Mouse (Mus musculus) E14TG2a.4 (cell line): ENCODE results near the gene AC131692.1.
A peak's percentile ranks its signal among the peaks of the same experiment; 100 is the strongest.
"Not testable (repeated sequence)": the region's sequence is repeated elsewhere in the genome, so short reads cannot be mapped to it uniquely, and the experiment has no call there.

Experiments used
- H3K27me3 ChIP-seq: 2 replicates; pipeline ENCODE4 v1.6.1; 2014; ENCODE audit warnings: low read length, control low read depth; ENCODE audit not compliant: insufficient read depth
- H3K36me3 ChIP-seq: 2 replicates; pipeline ENCODE4 v1.6.1; 2014; ENCODE audit warnings: low read length, control low read depth; ENCODE audit not compliant: insufficient read depth
- H3K4me1 ChIP-seq: replicated peaks from 2 replicates; pipeline ENCODE4 v1.6.1; 2014; ENCODE audit warnings: low read depth, low read length, control low read depth
- H3K4me3 ChIP-seq: replicated peaks from 2 replicates; pipeline ENCODE4 v1.5.1; 2014; ENCODE audit warnings: mild to moderate bottlenecking, low read length
- H3K9me3 ChIP-seq: 2 replicates; pipeline ENCODE4 v1.6.1; 2014; ENCODE audit warnings: low read length, control low read depth
- CTCF ChIP-seq: conservative IDR thresholded peaks from 2 replicates; pipeline ENCODE4 v1.5.1; 2014; ENCODE audit warnings: low read length
- NANOG ChIP-seq: IDR thresholded peaks from 2 replicates; pipeline ENCODE4 v1.6.1; 2014; ENCODE audit warnings: borderline replicate concordance, low read length, mixed read lengths
- POU5F1 ChIP-seq: IDR thresholded peaks from 2 replicates; pipeline ENCODE4 v1.6.1; 2014; ENCODE audit warnings: low read length, borderline replicate concordance

Gene AC131692.1

GRCm38 (mm10) chr19:6121761-6122160 is 27.5 kb downstream of the AC131692.1 start:
- Histone ChIP-seq H3K9me3 (no peaks in the 10 kb centered on the region), H3K27me3 (no peaks in the 10 kb centered on the region), H3K4me1 (peaks cover 71% of the 10 kb centered on the region), H3K36me3 (peaks cover 8% of the 10 kb centered on the region), H3K4me3 (peak overlapping the region; percentile 62)
- TF ChIP-seq NANOG (no peak), CTCF (no peak), POU5F1 (no peak)

- H3K27me3 ChIP-seq, result no peaks in the 10 kb centered on the region
- no peaks in the 10 kb centered on the region for H3K9me3 ChIP-seq
- H3K4me1 ChIP-seq, result peaks cover 68% of the 10 kb centered on the region
- TF ChIP-seq CTCF (no peak), POU5F1 (no peak), NANOG (no peak)
- no peak overlapping the region for H3K4me3 ChIP-seq
- 0 out of 2 replicates have a peak, but pooled peaks cover 6% of the 10 kb centered on the region for H3K36me3 ChIP-seq
These were observed 29.1 kb downstream of the AC131692.1 start for GRCm38 (mm10) chr19:6123330-6123729.

- H3K4me1 ChIP-seq, result peaks cover 61% of the 10 kb centered on the region
- TF ChIP-seq NANOG (no peak), POU5F1 (no peak), CTCF (no peak)
- no peaks in the 10 kb centered on the region for H3K27me3 ChIP-seq
These were observed 30.7 kb downstream of the AC131692.1 start for GRCm38 (mm10) chr19:6124898-6125297.

GRCm38 (mm10) chr19:6126289-6126688 is 32.1 kb downstream of the AC131692.1 start:
- Histone ChIP-seq H3K4me3 (no peak overlapping the region), H3K4me1 (peaks cover 53% of the 10 kb centered on the region), H3K36me3 (no peaks in the 10 kb centered on the region), H3K27me3 (no peaks in the 10 kb centered on the region), H3K9me3 (no peaks in the 10 kb centered on the region)
- TF ChIP-seq CTCF, result peak; percentile 98
- no peak for TF ChIP-seq NANOG

More at GRCm38 (mm10) chr19:6124898-6125297, 30.7 kb downstream of the AC131692.1 start:
- Histone ChIP-seq H3K4me3 (no peak overlapping the region), H3K9me3 (no peaks in the 10 kb centered on the region), H3K36me3 (0 out of 2 replicates have a peak, but pooled peaks cover 6% of the 10 kb centered on the region)

- Histone ChIP-seq H3K36me3 (no peaks in the 10 kb centered on the region), H3K9me3 (no peaks in the 10 kb centered on the region), H3K27me3 (no peaks in the 10 kb centered on the region), H3K4me1 (peaks cover 46% of the 10 kb centered on the region), H3K4me3 (peak overlapping the region; percentile 82)
- TF ChIP-seq NANOG, result no peak
- no peak for TF ChIP-seq POU5F1
These were observed 32.8 kb downstream of the AC131692.1 start for GRCm38 (mm10) chr19:6126789-6127580.

- H3K4me3 ChIP-seq, result peak within 1 kb of the TSS; percentile 82
- no peaks in the 10 kb centered on the region for H3K27me3 ChIP-seq
- no peaks in the 10 kb centered on the region for H3K9me3 ChIP-seq
- TF ChIP-seq CTCF (no peak), POU5F1 (no peak), NANOG (no peak)
- H3K4me1 ChIP-seq, result peaks cover 37% of the 10 kb centered on the region
- no peaks in the 10 kb centered on the region for H3K36me3 ChIP-seq
These were observed 33.6 kb downstream of the AC131692.1 start, which contains the start of gene Snx15 for GRCm38 (mm10) chr19:6127760-6128341. Gene Snx15 (minus strand): TSS chr19:6128304.

GRCm38 (mm10) chr19:6130414-6131128 is 36.4 kb downstream of the AC131692.1 start:
- H3K4me3 ChIP-seq, H3K9me3 ChIP-seq, H3K27me3 ChIP-seq: not testable (repeated sequence)
- Histone ChIP-seq H3K36me3 (peaks cover 22% of the 10 kb centered on the region), H3K4me1 (peaks cover 29% of the 10 kb centered on the region)

- Histone ChIP-seq H3K4me1 (peaks cover 20% of the 10 kb centered on the region), H3K9me3 (no peaks in the 10 kb centered on the region), H3K4me3 (no peak overlapping the region), H3K36me3 (peaks cover 40% of the 10 kb centered on the region), H3K27me3 (no peaks in the 10 kb centered on the region)
- TF ChIP-seq NANOG, result no peak
- TF ChIP-seq CTCF, result no peak
- TF ChIP-seq POU5F1, result no peak
These were observed 38.1 kb downstream of the AC131692.1 start for GRCm38 (mm10) chr19:6132171-6132827.

GRCm38 (mm10) chr19:6133197-6133596 is 39.0 kb downstream of the AC131692.1 start:
- H3K9me3 ChIP-seq, H3K4me3 ChIP-seq, H3K27me3 ChIP-seq: not testable (repeated sequence)
- Histone ChIP-seq H3K36me3 (peaks cover 47% of the 10 kb centered on the region), H3K4me1 (peaks cover 26% of the 10 kb centered on the region)
